Mouse (Mus musculus): Measurements from ENCODE around the gene Rnf123.

DNA sequence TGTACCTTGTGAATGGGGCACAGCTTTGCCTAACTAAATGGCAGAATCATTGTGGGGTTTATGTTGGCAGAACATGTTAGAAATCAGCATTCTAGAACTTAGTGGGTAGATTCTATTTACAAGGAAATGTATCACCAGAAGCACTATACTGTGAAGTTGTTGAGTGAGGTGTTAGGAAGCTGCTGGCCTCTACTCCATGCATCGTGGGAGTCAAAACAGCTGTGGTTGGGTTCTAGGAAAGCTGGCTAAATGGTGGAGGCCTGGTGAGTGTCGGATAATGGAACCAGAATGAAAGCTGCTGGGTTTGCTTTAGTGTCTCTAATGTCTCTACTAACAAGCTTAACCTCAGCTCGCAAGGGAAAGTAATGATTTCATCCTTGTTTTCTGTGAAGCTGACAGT, 66.0 kb downstream of the Rnf123 start:
- TF ChIP-seq POLR2A (IDR thresholded peaks at IDR 0.05; ENCODE audit: low read depth, low read length), result no peak
- TF ChIP-seq CTCF (IDR thresholded peaks at IDR 0.05; ENCODE audit: borderline replicate concordance, insufficient read depth, low read length), result no peak

Data from embryonic fibroblast, embryonic 13.5 days (primary cell).